Mouse (Mus musculus) myocyte (in vitro differentiated cells): ENCODE data around the gene Nr2c1. TPM values are rescaled to one million over a fixed set of nuclear protein-coding genes. Genes with fewer than 3 reads are reported as not detected.

Experiments used
- H3K27me3 ChIP-seq: one replicate; pipeline ENCODE4 v1.6.1; 2011; ENCODE audit not compliant: control insufficient read depth, insufficient read depth, insufficient read length
- H3K36me3 ChIP-seq: one replicate; pipeline ENCODE4 v1.6.1; 2011; ENCODE audit not compliant: control insufficient read depth, insufficient read depth
- H3K4me2 ChIP-seq: one replicate; pipeline ENCODE4 v1.6.1; 2011; ENCODE audit warnings: low read depth, control low read depth
- H3K4me3 ChIP-seq: one replicate; pipeline ENCODE4 v1.5.1; 2011; ENCODE audit warnings: mild to moderate bottlenecking, control low read depth, moderate library complexity
- H3K79me2 ChIP-seq: one replicate; pipeline ENCODE4 v1.6.1; 2011; ENCODE audit not compliant: control insufficient read depth, insufficient read depth
- H3ac ChIP-seq: one replicate; pipeline ENCODE4 v1.6.1; 2011; ENCODE audit not compliant: control insufficient read depth, insufficient read length
- CEBPB ChIP-seq: IDR thresholded peaks from 2 replicates; pipeline ENCODE4 v1.6.1; 2011; ENCODE audit warnings: mild to moderate bottlenecking, moderate library complexity; ENCODE audit not compliant: poor library complexity, insufficient read depth, severe bottlenecking
- E2F4 ChIP-seq: IDR thresholded peaks from one replicate; pipeline ENCODE4 v1.6.1; 2011; ENCODE audit warnings: mild to moderate bottlenecking, control low read depth, moderate library complexity; ENCODE audit not compliant: insufficient read depth
- MAX ChIP-seq: IDR thresholded peaks from one replicate; pipeline ENCODE4 v1.6.1; 2011; ENCODE audit warnings: low read depth, mild to moderate bottlenecking, control low read depth
- MYOD1 ChIP-seq, 3 experiments: IDR thresholded peaks; one replicate each; pipeline ENCODE4 v1.6.1; 2011; ENCODE audit warnings: control low read depth in 2 of 3, low read depth in 2 of 3, mild to moderate bottlenecking in 2 of 3, moderate library complexity in 1 of 3; ENCODE audit not compliant: insufficient read length in 2 of 3, control insufficient read depth in 1 of 3
- MYOG ChIP-seq, 3 experiments: IDR thresholded peaks; one replicate each; pipeline ENCODE4 v1.6.1; 2011; ENCODE audit warnings: control low read depth in 2 of 3, low read depth in 2 of 3, mild to moderate bottlenecking in 2 of 3; ENCODE audit not compliant: insufficient read length in 2 of 3, control insufficient read depth in 1 of 3, insufficient read depth in 1 of 3
- POLR2A ChIP-seq: IDR thresholded peaks from one replicate; pipeline ENCODE4 v1.6.1; 2011; ENCODE audit warnings: low read depth, mild to moderate bottlenecking, control low read depth, moderate library complexity; ENCODE audit not compliant: insufficient read length
- POLR2AphosphoS2 ChIP-seq: IDR thresholded peaks from one replicate; pipeline ENCODE4 v1.6.1; 2011; ENCODE audit warnings: low read depth, control low read depth; ENCODE audit not compliant: insufficient read length
- REST ChIP-seq: IDR thresholded peaks from one replicate; pipeline ENCODE4 v1.6.1; 2011; ENCODE audit warnings: mild to moderate bottlenecking, control low read depth, moderate library complexity; ENCODE audit not compliant: insufficient read depth, insufficient read length
- SRF ChIP-seq: IDR thresholded peaks from one replicate; pipeline ENCODE4 v1.6.1; 2011; ENCODE audit warnings: low read depth; ENCODE audit not compliant: control insufficient read depth, insufficient read length
- TCF12 ChIP-seq: IDR thresholded peaks from one replicate; pipeline ENCODE4 v1.6.1; 2011; ENCODE audit warnings: mild to moderate bottlenecking, control low read depth; ENCODE audit not compliant: poor library complexity, insufficient read depth, severe bottlenecking
- TCF3 ChIP-seq: IDR thresholded peaks from one replicate; pipeline ENCODE4 v1.6.1; 2011; ENCODE audit warnings: low read depth, control low read depth; ENCODE audit not compliant: insufficient read length
- USF1 ChIP-seq: IDR thresholded peaks from one replicate; pipeline ENCODE4 v1.6.1; 2011; ENCODE audit warnings: low read depth, mild to moderate bottlenecking, control low read depth, moderate library complexity
- polyA plus RNA-seq: library from polyadenylated mRNA; unstranded; fragments of >200 nt; fragmentation: generic; extraction: Trizol; gene quantifications from one replicate; pipeline ENCODE4 v1.2.1, GENCODE M21; 2012; ENCODE audit warnings: missing spikeins

Nr2c1 gene
- 8.4 TPM for polyA plus RNA-seq

- H3K4me3 ChIP-seq = peak within 1 kb of the TSS; percentile 71
- TF ChIP-seq POLR2A = peak; percentile 69
- TF ChIP-seq SRF = no peak
- peak in 1 of 3 experiments; percentile 61 for TF ChIP-seq MYOG (IDR thresholded peaks at IDR 0.05; ENCODE audit: control insufficient read depth in 1 of 3, insufficient read depth in 1 of 3, insufficient read length in 2 of 3, low read depth in 2 of 3)
- no peak for TF ChIP-seq MAX
- TF ChIP-seq MYOD1 (IDR thresholded peaks at IDR 0.05; ENCODE audit: control insufficient read depth in 1 of 3, insufficient read length in 2 of 3, low read depth in 2 of 3) = peak in 2 of 3 experiments; percentile 26 to 41
- TF ChIP-seq CEBPB = no peak
- TF ChIP-seq TCF12 = no peak
- TF ChIP-seq USF1 = no peak
- TF ChIP-seq E2F4 = no peak
- peak; percentile 50 for TF ChIP-seq POLR2AphosphoS2
- no peaks in the 10 kb centered on the region for H3K27me3 ChIP-seq
- H3ac ChIP-seq = peak within 1 kb of the TSS; percentile 39
- H3K4me2 ChIP-seq = peak within 1 kb of the TSS; percentile 82
- peaks cover 23% of the 10 kb centered on the region for H3K79me2 ChIP-seq
- no peaks in the 10 kb centered on the region for H3K36me3 ChIP-seq
These were observed at the start of gene Nr2c1 for GRCm38 (mm10) chr10:94147756-94148531. Gene Nr2c1 (plus strand): TSS chr10:94148023.

DNA sequence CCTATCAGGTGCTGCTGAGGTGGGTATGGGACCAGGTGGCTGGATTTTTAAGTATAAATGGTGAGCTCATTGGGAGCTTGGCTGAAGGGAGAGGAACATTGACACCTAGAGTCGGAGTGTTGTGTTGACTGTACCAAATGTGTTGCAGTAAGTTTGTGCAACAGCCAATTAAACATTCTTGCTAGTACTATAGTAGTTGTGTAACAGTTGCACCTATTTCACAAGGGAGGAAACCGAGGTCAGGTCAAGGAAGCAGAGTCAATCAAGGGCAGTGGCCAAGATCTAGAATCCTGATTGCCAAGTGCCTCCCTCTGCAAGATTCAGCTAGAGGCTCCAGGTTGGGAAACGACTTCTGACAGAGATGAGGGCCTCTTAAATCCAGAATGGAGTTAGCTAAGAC, 49.7 kb upstream of the Nr2c1 start:
- H3K4me3 ChIP-seq = no peak overlapping the region
- no peak overlapping the region for H3ac ChIP-seq
- TF ChIP-seq MYOG (IDR thresholded peaks at IDR 0.05; ENCODE audit: control insufficient read depth in 1 of 3, insufficient read depth in 1 of 3, insufficient read length in 2 of 3, low read depth in 2 of 3) = no peak
- H3K4me2 ChIP-seq = no peak overlapping the region
- H3K79me2 ChIP-seq = no peaks in the 10 kb centered on the region
- no peaks in the 10 kb centered on the region for H3K36me3 ChIP-seq
- no peaks in the 10 kb centered on the region for H3K27me3 ChIP-seq

- no peaks in the 10 kb centered on the region for H3K27me3 ChIP-seq
- no peak overlapping the region for H3ac ChIP-seq
- no peak overlapping the region for H3K4me2 ChIP-seq
- H3K79me2 ChIP-seq = no peaks in the 10 kb centered on the region
- no peak overlapping the region for H3K4me3 ChIP-seq
- H3K36me3 ChIP-seq = no peaks in the 10 kb centered on the region
- TF ChIP-seq POLR2A (no peak), E2F4 (no peak), MAX (no peak), USF1 (no peak), POLR2AphosphoS2 (no peak), REST (no peak), TCF3 (no peak), MYOG (IDR thresholded peaks at IDR 0.05; ENCODE audit: control insufficient read depth in 1 of 3, insufficient read depth in 1 of 3, insufficient read length in 2 of 3, low read depth in 2 of 3) (no peak), MYOD1 (IDR thresholded peaks at IDR 0.05; ENCODE audit: control insufficient read depth in 1 of 3, insufficient read length in 2 of 3, low read depth in 2 of 3) (no peak)
These were observed 42.3 kb upstream of the Nr2c1 start for GRCm38 (mm10) chr10:94105498-94105897.

DNA sequence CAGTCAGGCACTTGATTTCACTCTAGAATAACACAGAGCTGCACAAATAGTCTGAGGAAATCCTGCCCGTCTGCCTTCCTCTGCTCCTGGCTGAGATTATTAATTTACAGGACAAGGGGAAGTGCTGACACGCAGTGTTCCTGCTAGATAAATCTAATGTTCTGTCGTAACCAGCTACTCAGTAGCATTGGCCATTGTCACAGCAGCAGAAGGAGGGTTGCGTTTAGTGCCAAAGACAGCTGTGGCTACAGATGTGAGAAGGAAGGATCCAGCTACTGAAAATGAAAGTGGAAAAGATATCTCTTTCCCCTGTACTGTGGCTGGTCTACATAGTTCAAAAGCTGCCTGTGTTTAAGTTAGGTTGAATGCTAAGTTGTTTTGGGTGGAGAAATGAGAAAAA, 40.7 kb upstream of the Nr2c1 start:
- Histone ChIP-seq H3K4me2 (no peak overlapping the region), H3K36me3 (no peaks in the 10 kb centered on the region), H3ac (no peak overlapping the region), H3K79me2 (no peaks in the 10 kb centered on the region), H3K4me3 (no peak overlapping the region), H3K27me3 (no peaks in the 10 kb centered on the region)
- TF ChIP-seq MAX (no peak), MYOG (IDR thresholded peaks at IDR 0.05; ENCODE audit: control insufficient read depth in 1 of 3, insufficient read depth in 1 of 3, insufficient read length in 2 of 3, low read depth in 2 of 3) (no peak), E2F4 (no peak), CEBPB (no peak), TCF3 (no peak), USF1 (no peak), POLR2A (no peak), TCF12 (no peak), POLR2AphosphoS2 (no peak), REST (no peak), SRF (no peak), MYOD1 (IDR thresholded peaks at IDR 0.05; ENCODE audit: control insufficient read depth in 1 of 3, insufficient read length in 2 of 3, low read depth in 2 of 3) (no peak)

GRCm38 (mm10) chr10:94107607-94108006, 40.2 kb upstream of the Nr2c1 start:
- TF ChIP-seq POLR2A = no peak
- no peak for TF ChIP-seq MYOG (IDR thresholded peaks at IDR 0.05; ENCODE audit: control insufficient read depth in 1 of 3, insufficient read depth in 1 of 3, insufficient read length in 2 of 3, low read depth in 2 of 3)
- no peak for TF ChIP-seq TCF12
- no peak for TF ChIP-seq MYOD1 (IDR thresholded peaks at IDR 0.05; ENCODE audit: control insufficient read depth in 1 of 3, insufficient read length in 2 of 3, low read depth in 2 of 3)
- TF ChIP-seq MAX = no peak
- no peak for TF ChIP-seq E2F4
- no peak for TF ChIP-seq TCF3
- TF ChIP-seq REST = no peak
- no peak for TF ChIP-seq SRF
- no peak for TF ChIP-seq POLR2AphosphoS2
- TF ChIP-seq CEBPB = no peak
- no peak for TF ChIP-seq USF1
- Histone ChIP-seq H3K4me3 (no peak overlapping the region), H3K79me2 (no peaks in the 10 kb centered on the region), H3K4me2 (no peak overlapping the region), H3ac (no peak overlapping the region), H3K36me3 (no peaks in the 10 kb centered on the region), H3K27me3 (no peaks in the 10 kb centered on the region)
